Mouse (Mus musculus) MEL (cell line): ENCODE data around the gene Nelfa. TPM values are rescaled to one million over a fixed set of nuclear protein-coding genes. Genes with fewer than 3 reads are reported as not detected.

ENCODE experiments used
- DNase-seq: peaks from one replicate; pipeline ENCODE4 v3.0.0; 2011; ENCODE audit warnings: low read depth, low spot score
- H3K27ac ChIP-seq: 2 replicates; pipeline ENCODE4 v1.5.1; 2012; ENCODE audit warnings: low read depth, mild to moderate bottlenecking, control low read depth, low read length, moderate library complexity; ENCODE audit not compliant: control insufficient read depth
- H3K27me3 ChIP-seq, 2 experiments: fragments of 150-350 bp in 1 of 2; sonication (generic) in 1 of 2; 2 replicates each; pipeline ENCODE4 v1.6.1; 2012; ENCODE audit warnings: low read length in 2 of 2, mild to moderate bottlenecking in 2 of 2, improper control_type of control experiment in 1 of 2, moderate library complexity in 1 of 2; ENCODE audit not compliant: insufficient read depth in 2 of 2, control insufficient read depth in 1 of 2
- H3K36me3 ChIP-seq, 2 experiments: 2 replicates each; pipeline ENCODE4 v1.6.1; 2012 to 2014; ENCODE audit warnings: low read length in 2 of 2, improper control_type of control experiment in 1 of 2, inconsistent platforms in 1 of 2, mild to moderate bottlenecking in 1 of 2; ENCODE audit not compliant: insufficient read depth in 2 of 2, control insufficient read depth in 1 of 2
- H3K4me1 ChIP-seq, 2 experiments: fragments of 150-350 bp in 1 of 2; sonication (generic) in 1 of 2; 2 replicates each; pipeline ENCODE4 v1.6.1; 2012; ENCODE audit warnings: low read length in 2 of 2, improper control_type of control experiment in 1 of 2, mild to moderate bottlenecking in 1 of 2; ENCODE audit not compliant: insufficient read depth in 2 of 2, control insufficient read depth in 1 of 2
- H3K4me3 ChIP-seq, 2 experiments: fragments of 150-350 bp in 1 of 2; sonication (generic) in 1 of 2; 2 replicates each; pipeline ENCODE4 v1.5.1; 2012; ENCODE audit warnings: low read depth in 2 of 2, low read length in 2 of 2, mild to moderate bottlenecking in 2 of 2, moderate library complexity in 2 of 2, control low read depth in 1 of 2, improper control_type of control experiment in 1 of 2; ENCODE audit not compliant: control insufficient read depth in 1 of 2, insufficient read depth in 1 of 2
- H3K79me2 ChIP-seq: 2 replicates; pipeline ENCODE4 v1.6.1; 2012; ENCODE audit warnings: mild to moderate bottlenecking, low read length, moderate library complexity; ENCODE audit not compliant: control insufficient read depth, poor library complexity, insufficient read depth
- H3K9ac ChIP-seq: 2 replicates; pipeline ENCODE4 v1.6.1; 2012; ENCODE audit warnings: low read depth, mild to moderate bottlenecking, control low read depth, low read length, moderate library complexity; ENCODE audit not compliant: control insufficient read depth, poor library complexity, severe bottlenecking
- H3K9me3 ChIP-seq: fragments of 150-350 bp; sonication (generic); replicated peaks from 2 replicates; pipeline ENCODE4 v1.6.1; 2012; ENCODE audit warnings: mild to moderate bottlenecking, low read length, improper control_type of control experiment, moderate library complexity; ENCODE audit not compliant: insufficient read depth
- CHD1 ChIP-seq: IDR thresholded peaks from 2 replicates; pipeline ENCODE4 v1.6.1; 2012; ENCODE audit warnings: low read depth, mild to moderate bottlenecking, inconsistent platforms, low read length, improper control_type of control experiment
- CHD2 ChIP-seq: IDR thresholded peaks from 2 replicates; pipeline ENCODE4 v1.6.1; 2011; ENCODE audit warnings: low read length, improper control_type of control experiment
- E2F4 ChIP-seq: IDR thresholded peaks from 2 replicates; pipeline ENCODE4 v1.6.1; 2011; ENCODE audit warnings: low read depth, low read length, improper control_type of control experiment, borderline replicate concordance
- ELF1 ChIP-seq: IDR thresholded peaks from 2 replicates; pipeline ENCODE4 v1.6.1; 2014; ENCODE audit warnings: low read depth, mild to moderate bottlenecking, inconsistent platforms, low read length, improper control_type of control experiment, moderate library complexity
- EP300 ChIP-seq, 2 experiments: IDR thresholded peaks; 2 replicates each; pipeline ENCODE4 v1.6.1; 2011; ENCODE audit warnings: improper control_type of control experiment in 2 of 2, low read length in 2 of 2, low read depth in 1 of 2, mild to moderate bottlenecking in 1 of 2
- ETS1 ChIP-seq: IDR thresholded peaks from 2 replicates; pipeline ENCODE4 v1.6.1; 2012; ENCODE audit warnings: low read depth, mild to moderate bottlenecking, inconsistent platforms, low read length, improper control_type of control experiment, moderate library complexity
- GABPA ChIP-seq: IDR thresholded peaks from 2 replicates; pipeline ENCODE4 v1.6.1; 2012; ENCODE audit warnings: low read depth, mild to moderate bottlenecking, inconsistent platforms, low read length, improper control_type of control experiment, moderate library complexity
- GATA1 ChIP-seq: IDR thresholded peaks from 2 replicates; pipeline ENCODE4 v1.6.1; 2011; ENCODE audit warnings: low read depth, low read length, improper control_type of control experiment
- HCFC1 ChIP-seq: IDR thresholded peaks from 2 replicates; pipeline ENCODE4 v1.6.1; 2012; ENCODE audit warnings: low read depth, mild to moderate bottlenecking, inconsistent platforms, low read length, improper control_type of control experiment, moderate library complexity
- JUND ChIP-seq: IDR thresholded peaks from 2 replicates; pipeline ENCODE4 v1.6.1; 2011; ENCODE audit warnings: low read depth, mild to moderate bottlenecking, improper control_type of control experiment, low read length
- KAT2A ChIP-seq: conservative IDR thresholded peaks from 2 replicates; pipeline ENCODE4 v1.6.1; 2012; ENCODE audit warnings: low read depth, low read length, improper control_type of control experiment, inconsistent platforms
- MAFK ChIP-seq: IDR thresholded peaks from 2 replicates; pipeline ENCODE4 v1.6.1; 2011; ENCODE audit warnings: low read depth, mild to moderate bottlenecking, low read length, improper control_type of control experiment, borderline replicate concordance
- MAX ChIP-seq: IDR thresholded peaks from 2 replicates; pipeline ENCODE4 v1.6.1; 2011; ENCODE audit warnings: low read length, improper control_type of control experiment
- MAZ ChIP-seq: IDR thresholded peaks from 2 replicates; pipeline ENCODE4 v1.6.1; 2012; ENCODE audit warnings: low read depth, mild to moderate bottlenecking, inconsistent platforms, low read length, improper control_type of control experiment
- MEF2A ChIP-seq: IDR thresholded peaks from 2 replicates; pipeline ENCODE4 v1.6.1; 2014; ENCODE audit warnings: low read depth, mild to moderate bottlenecking, inconsistent platforms, low read length, improper control_type of control experiment; ENCODE audit not compliant: poor library complexity, insufficient replicate concordance, severe bottlenecking; ENCODE audit errors: extremely low read depth
- MXI1 ChIP-seq: IDR thresholded peaks from 2 replicates; pipeline ENCODE4 v1.6.1; 2011; ENCODE audit warnings: mild to moderate bottlenecking, low read depth, low read length, improper control_type of control experiment
- MYC ChIP-seq: IDR thresholded peaks from 2 replicates; pipeline ENCODE4 v1.6.1; 2011; ENCODE audit warnings: low read depth, mild to moderate bottlenecking, low read length, improper control_type of control experiment, moderate library complexity
- NELFE ChIP-seq: IDR thresholded peaks from 2 replicates; pipeline ENCODE4 v1.6.1; 2011; ENCODE audit warnings: low read depth, low read length, improper control_type of control experiment
- NRF1 ChIP-seq: IDR thresholded peaks from 2 replicates; pipeline ENCODE4 v1.6.1; 2014; ENCODE audit warnings: low read depth, mild to moderate bottlenecking, inconsistent platforms, low read length, improper control_type of control experiment, moderate library complexity; ENCODE audit not compliant: poor library complexity, insufficient read depth, severe bottlenecking
- POLR2A ChIP-seq, 2 experiments: IDR thresholded peaks; 2 replicates each; pipeline ENCODE4 v1.6.1; 2011 to 2012; ENCODE audit warnings: low read length in 2 of 2, mild to moderate bottlenecking in 2 of 2, control low read depth in 1 of 2, improper control_type of control experiment in 1 of 2, low read depth in 1 of 2, moderate library complexity in 1 of 2; ENCODE audit not compliant: control insufficient read depth in 1 of 2, insufficient read depth in 1 of 2, poor library complexity in 1 of 2
- POLR2AphosphoS2 ChIP-seq: IDR thresholded peaks from 2 replicates; pipeline ENCODE4 v1.6.1; 2011; ENCODE audit warnings: low read length, improper control_type of control experiment
- POLR2AphosphoS5 ChIP-seq: IDR thresholded peaks from 2 replicates; pipeline ENCODE4 v1.6.1; 2012; ENCODE audit warnings: low read depth, borderline replicate concordance, mild to moderate bottlenecking, inconsistent platforms, low read length, moderate library complexity, mixed read lengths
- RAD21 ChIP-seq: IDR thresholded peaks from 2 replicates; pipeline ENCODE4 v1.6.1; 2011; ENCODE audit warnings: mild to moderate bottlenecking, low read depth, low read length, improper control_type of control experiment
- RCOR1 ChIP-seq: IDR thresholded peaks from 2 replicates; pipeline ENCODE4 v1.6.1; 2012; ENCODE audit warnings: low read depth, mild to moderate bottlenecking, inconsistent platforms, low read length, improper control_type of control experiment
- SIN3A ChIP-seq: IDR thresholded peaks from 2 replicates; pipeline ENCODE4 v1.6.1; 2012; ENCODE audit warnings: low read length, improper control_type of control experiment, inconsistent platforms
- SMC3 ChIP-seq: IDR thresholded peaks from 2 replicates; pipeline ENCODE4 v1.6.1; 2011; ENCODE audit warnings: low read depth, low read length, improper control_type of control experiment
- TAL1 ChIP-seq: IDR thresholded peaks from 2 replicates; pipeline ENCODE4 v1.6.1; 2012; ENCODE audit warnings: mild to moderate bottlenecking, inconsistent platforms, low read length, moderate library complexity, mixed read lengths
- TBP ChIP-seq: IDR thresholded peaks from 2 replicates; pipeline ENCODE4 v1.8.0; 2011; ENCODE audit warnings: low read depth, low read length, improper control_type of control experiment
- TCF12 ChIP-seq: IDR thresholded peaks from 2 replicates; pipeline ENCODE4 v1.6.1; 2014; ENCODE audit warnings: low read depth, mild to moderate bottlenecking, inconsistent platforms, low read length, improper control_type of control experiment, moderate library complexity
- UBTF ChIP-seq: IDR thresholded peaks from 2 replicates; pipeline ENCODE4 v1.6.1; 2012; ENCODE audit warnings: low read depth, mild to moderate bottlenecking, inconsistent platforms, low read length, improper control_type of control experiment, moderate library complexity, borderline replicate concordance; ENCODE audit not compliant: insufficient read depth
- USF1 ChIP-seq: IDR thresholded peaks from 2 replicates; pipeline ENCODE4 v1.6.1; 2014; ENCODE audit warnings: low read depth, mild to moderate bottlenecking, inconsistent platforms, low read length, improper control_type of control experiment, moderate library complexity
- USF2 ChIP-seq, 2 experiments: IDR thresholded peaks; 2 replicates each; pipeline ENCODE4 v1.6.1; 2011 to 2012; ENCODE audit warnings: improper control_type of control experiment in 2 of 2, low read length in 2 of 2, borderline replicate concordance in 1 of 2, inconsistent platforms in 1 of 2, low read depth in 1 of 2, mild to moderate bottlenecking in 1 of 2; ENCODE audit not compliant: insufficient read depth in 1 of 2
- ZC3H11A ChIP-seq: IDR thresholded peaks from 2 replicates; pipeline ENCODE4 v1.6.1; 2012; ENCODE audit warnings: low read depth, mild to moderate bottlenecking, inconsistent platforms, low read length, improper control_type of control experiment
- ZKSCAN1 ChIP-seq: IDR thresholded peaks from 2 replicates; pipeline ENCODE4 v1.6.1; 2012; ENCODE audit warnings: low read depth, mild to moderate bottlenecking, inconsistent platforms, low read length, improper control_type of control experiment, moderate library complexity
- ZMIZ1 ChIP-seq: IDR thresholded peaks from 2 replicates; pipeline ENCODE4 v1.6.1; 2012; ENCODE audit warnings: low read depth, mild to moderate bottlenecking, inconsistent platforms, low read length, improper control_type of control experiment, moderate library complexity
- ZNF384 ChIP-seq: IDR thresholded peaks from 2 replicates; pipeline ENCODE4 v1.6.1; 2012; ENCODE audit warnings: low read depth, mild to moderate bottlenecking, inconsistent platforms, low read length, improper control_type of control experiment
- polyA plus RNA-seq, 2 experiments: library from polyadenylated mRNA; stranded (reverse) in 1 of 2; unstranded in 1 of 2; fragments of >175 nt in 1 of 2; fragments of >200 nt in 1 of 2; gene quantifications; 2 replicates each; pipeline versions ENCODE4 v1.2.1 to v1.2.4; 2012; ENCODE audit warnings: low replicate concordance in 2 of 2, low read depth in 1 of 2; ENCODE audit not compliant: insufficient read length in 2 of 2, insufficient read depth in 1 of 2, missing spikeins in 1 of 2
- total RNA-seq: library from RNA; depleted of rRNA; stranded (reverse); fragments of 300-350 nt; gene quantifications from 2 replicates; pipeline ENCODE4 v1.2.3, GENCODE M21; 2012; rRNA removed

Nelfa gene
- total RNA-seq (58.7 and 60.5 TPM in 2 replicates), polyA plus RNA-seq (100 to 1,000 TPM; 117 to 207 TPM)

DNA sequence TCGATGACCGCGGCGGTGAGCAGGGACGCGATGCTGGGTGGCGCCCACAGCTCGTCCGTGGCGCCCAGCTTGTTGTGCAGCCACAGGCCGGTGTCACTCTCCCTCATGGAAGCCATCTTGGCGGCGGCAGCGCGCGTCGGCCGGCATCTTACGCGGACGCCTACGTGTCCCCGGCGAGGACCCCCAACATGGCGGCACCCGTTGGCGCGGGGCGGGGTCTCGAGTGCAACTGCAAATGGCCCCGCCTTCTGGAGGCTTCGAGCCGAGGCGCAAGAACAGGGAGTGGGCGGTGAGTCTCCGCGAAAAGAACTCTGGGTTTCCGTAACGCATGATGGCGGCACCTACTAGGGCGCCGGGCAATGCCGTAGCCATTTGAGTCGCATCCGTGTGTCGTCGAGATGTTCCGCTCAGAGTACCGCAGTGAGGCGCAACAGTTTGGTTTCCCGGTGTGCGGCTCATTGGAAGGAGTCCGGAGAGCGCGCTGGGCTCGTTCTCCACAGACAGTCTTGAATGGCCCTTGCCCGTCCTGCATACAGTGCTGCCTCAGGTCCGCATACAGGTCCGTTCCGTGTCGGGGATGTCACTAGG is at the start of gene Nelfa:
Nelfa (minus strand) TSS at position 294 of the 588 bp plus-strand sequence.
- Histone ChIP-seq H3K9me3 (no peaks in the 10 kb centered on the region), H3K27ac (peak within 1 kb of the TSS; percentile 82), H3K4me3 (peak within 1 kb of the TSS; percentile 79 to 85), H3K27me3 (no peaks in the 10 kb centered on the region), H3K36me3 (peaks cover 10 to 33% of the 10 kb centered on the region in 2 experiments), H3K9ac (peak within 1 kb of the TSS; percentile 89), H3K4me1 (peaks cover 20 to 21% of the 10 kb centered on the region in 2 experiments), H3K79me2 (peaks cover 46% of the 10 kb centered on the region)
- peak; percentile 100 for DNase-seq
- TF ChIP-seq MAFK (no peak), RCOR1 (peak; percentile 85), ZC3H11A (peak; percentile 34), GABPA (0 out of 2 replicates have a peak, but pooled peaks have one; percentile 65), MEF2A (peak; percentile 85; the same call in 1 of the 2 replicates), UBTF (no peak), KAT2A (peak; percentile 98), ELF1 (peak; percentile 92), TCF12 (peak; percentile 64), NRF1 (peak; percentile 65), ZNF384 (no peak), NELFE (peak; percentile 97), EP300 (IDR thresholded peaks at IDR 0.05; ENCODE audit: low read depth in 1 of 2, low read length in 2 of 2) (peak in 1 of 2 experiments; percentile 44; a peak in 1 of 4 replicates), MYC (peak; percentile 76), JUND (no peak), USF2 (IDR thresholded peaks at IDR 0.05; ENCODE audit: borderline replicate concordance in 1 of 2, insufficient read depth in 1 of 2, low read depth in 1 of 2, low read length in 2 of 2) (no peak), SMC3 (no peak), MAZ (peak; percentile 93), POLR2AphosphoS5 (peak; percentile 80; the same call in 1 of the 2 replicates), TBP (peak; percentile 90), POLR2A (IDR thresholded peaks at IDR 0.05; ENCODE audit: control insufficient read depth in 1 of 2, insufficient read depth in 1 of 2, low read depth in 1 of 2, low read length in 2 of 2, poor library complexity in 1 of 2) (peak; percentile 55 to 96), TAL1 (no peak), POLR2AphosphoS2 (peak; percentile 91), ZMIZ1 (peak; percentile 95), E2F4 (peak; percentile 77; the same call in 1 of the 2 replicates), HCFC1 (peak; percentile 98), MAX (peak; percentile 80), RAD21 (no peak), ZKSCAN1 (no peak), GATA1 (no peak), ETS1 (peak; percentile 66), MXI1 (peak; percentile 91), SIN3A (peak; percentile 98), CHD2 (no peak), USF1 (peak; percentile 21; the same call in 1 of the 2 replicates), CHD1 (no peak)
